Mouse (Mus musculus): ENCODE data around the gene Hdac8. TPM values are rescaled to one million over a fixed set of nuclear protein-coding genes. Genes with fewer than 3 reads are reported as not detected.

Hdac8 gene
- polyA plus RNA-seq, 1 experiment from 2014 or later, result 9.9 TPM

- Histone ChIP-seq H3K4me3 (replicated peaks; ENCODE audit: low read depth, low read length) (peak overlapping the region; percentile 50), H3K9me3 (replicated peaks; ENCODE audit: low read length) (no peaks in the 10 kb centered on the region), H3K4me1 (replicated peaks; ENCODE audit: insufficient read depth, low read length) (no peaks in the 10 kb centered on the region), H3K27me3 (ENCODE audit: insufficient read depth, low read length) (0 out of 2 replicates have a peak, but pooled peaks cover 6% of the 10 kb centered on the region), H3K36me3 (ENCODE audit: insufficient read depth, low read length) (no peaks in the 10 kb centered on the region), H3K9ac (ENCODE audit: low read depth, low read length) (0 out of 2 replicates have a peak overlapping the region, but pooled peaks have one; percentile 42), H3K4me2 (ENCODE audit: low read length) (peak overlapping the region; percentile 85), H3K27ac (no peak overlapping the region)
- DNase-seq (ENCODE audit: low spot score) (no peak), ATAC-seq (replicated peaks; ENCODE audit: low FRiP score, low read depth) (no peak)
- 23% methylated on average over 24 of the region's 24 CpGs for WGBS
- no peak for TF ChIP-seq CTCF (IDR thresholded peaks at IDR 0.05; ENCODE audit: low read depth)
Observed at GRCm38 (mm10) chrX:102250891-102251170, 254.3 kb downstream of the Hdac8 start.

- no peaks in the 10 kb centered on the region for H3K36me3 ChIP-seq (ENCODE audit: insufficient read depth, low read length)
- H3K27ac ChIP-seq, result no peak overlapping the region
- 24% methylated on average over 46 of the region's 68 CpGs for WGBS
- H3K9me3 ChIP-seq (replicated peaks; ENCODE audit: low read length), result no peaks in the 10 kb centered on the region
- no peak for TF ChIP-seq CTCF (IDR thresholded peaks at IDR 0.05; ENCODE audit: low read depth)
- ATAC-seq (replicated peaks; ENCODE audit: low FRiP score, low read depth), result no peak
- 0 out of 2 replicates have a peak overlapping the region, but pooled peaks have one; percentile 32 for H3K9ac ChIP-seq (ENCODE audit: low read depth, low read length)
- no peak for DNase-seq (ENCODE audit: low spot score)
- peak overlapping the region; percentile 50 for H3K4me3 ChIP-seq (replicated peaks; ENCODE audit: low read depth, low read length)
- no peaks in the 10 kb centered on the region for H3K4me1 ChIP-seq (replicated peaks; ENCODE audit: insufficient read depth, low read length)
- 0 out of 2 replicates have a peak, but pooled peaks cover 6% of the 10 kb centered on the region for H3K27me3 ChIP-seq (ENCODE audit: insufficient read depth, low read length)
- peak overlapping the region; percentile 85 for H3K4me2 ChIP-seq (ENCODE audit: low read length)
Observed at GRCm38 (mm10) chrX:102250150-102250890, 254.8 kb downstream of the Hdac8 start.

- DNase-seq (ENCODE audit: low spot score) (no peak), ATAC-seq (replicated peaks; ENCODE audit: low FRiP score, low read depth) (no peak)
- Histone ChIP-seq H3K36me3 (ENCODE audit: insufficient read depth, low read length) (no peaks in the 10 kb centered on the region), H3K9ac (ENCODE audit: low read depth, low read length) (no peak overlapping the region), H3K4me1 (replicated peaks; ENCODE audit: insufficient read depth, low read length) (no peaks in the 10 kb centered on the region), H3K9me3 (replicated peaks; ENCODE audit: low read length) (no peaks in the 10 kb centered on the region), H3K4me2 (ENCODE audit: low read length) (no peak overlapping the region), H3K4me3 (replicated peaks; ENCODE audit: low read depth, low read length) (no peak overlapping the region), H3K27me3 (ENCODE audit: insufficient read depth, low read length) (0 out of 2 replicates have a peak, but pooled peaks cover 6% of the 10 kb centered on the region), H3K27ac (no peak overlapping the region)
- WGBS, result 52% methylated on average over 2 of the region's 2 CpGs
- peak; percentile 54 for TF ChIP-seq CTCF (IDR thresholded peaks at IDR 0.05; ENCODE audit: low read depth)
Observed at GRCm38 (mm10) chrX:102244334-102244733, 260.8 kb downstream of the Hdac8 start.

Small RNA genes within 50 kb of the gene (microRNA-seq; reads per million reads assigned to microRNA genes)
- gene Gm26318, result not detected

Other genes starting within 250 kb of the Hdac8 start
- gene Phka1, start 138.9 kb upstream of the Hdac8 start, polyA plus RNA-seq (2015; fragmentation: Nextera tagmentation; extraction: Ambion mirVana), result 3.8 and 4.0 TPM in 2 replicates
- not detected in 2 replicates for gene Gm3880, start 181.6 kb upstream of the Hdac8 start, polyA plus RNA-seq (2015; fragmentation: Nextera tagmentation; extraction: Ambion mirVana)
- gene Gm9112, start 202.3 kb upstream of the Hdac8 start, polyA plus RNA-seq (2015; fragmentation: Nextera tagmentation; extraction: Ambion mirVana), result not detected in 2 replicates
- gene Dmrtc1b, start 202.5 kb upstream of the Hdac8 start, polyA plus RNA-seq (2015; fragmentation: Nextera tagmentation; extraction: Ambion mirVana), result not detected in 2 replicates

All from kidney, postnatal 0 days (tissue).